Mouse (Mus musculus) heart, postnatal 0 days (tissue): ENCODE data around the gene Tmbim6.

ENCODE experiments used
- CTCF ChIP-seq: IDR thresholded peaks from 2 replicates; pipeline ENCODE4 v1.5.1; 2016; ENCODE audit warnings: antibody characterized with exemption, control low read depth, low read depth
- EP300 ChIP-seq: IDR thresholded peaks from 2 replicates; pipeline ENCODE4 v1.6.1; 2016; ENCODE audit warnings: antibody characterized with exemption, low read depth

GRCm38 (mm10) chr15:99415793-99416192 is 23.1 kb downstream of the Tmbim6 start:
- TF ChIP-seq CTCF (peak; percentile 52), EP300 (no peak)
